Mouse (Mus musculus) ES-Bruce4 (cell line): ENCODE measurements around the gene Clca2.

Source experiments
- CTCF ChIP-seq: IDR thresholded peaks from one replicate; pipeline ENCODE4 v1.8.1; 2011; ENCODE audit warnings: low read depth, low read length
- POLR2A ChIP-seq: IDR thresholded peaks from one replicate; pipeline ENCODE4 v1.8.1; 2011; ENCODE audit warnings: low read length; ENCODE audit not compliant: insufficient read depth

DNA sequence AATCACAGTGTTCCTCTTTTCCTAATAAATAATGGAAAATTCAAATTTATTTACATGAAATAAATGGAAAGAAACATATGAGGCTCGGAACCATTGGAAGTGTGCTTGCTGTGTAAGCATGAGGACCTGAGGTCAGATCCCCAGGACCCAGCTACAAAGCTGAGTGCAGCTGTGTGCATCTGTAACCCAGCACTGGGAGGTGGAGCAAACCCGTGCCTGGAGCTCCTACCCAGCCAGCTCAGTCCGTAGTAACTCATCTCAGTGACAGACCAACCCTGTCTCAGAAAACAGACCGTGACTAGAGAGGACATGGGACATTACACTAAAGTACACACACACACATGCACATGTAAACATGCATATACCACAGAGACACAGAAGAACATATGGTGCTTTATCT is 41.0 kb upstream of the Clca2 start:
- TF ChIP-seq CTCF = no peak
- no peak for TF ChIP-seq POLR2A
